8 mouse cellular contexts compared by ENCODE assay signal in the genomic region with DNA sequence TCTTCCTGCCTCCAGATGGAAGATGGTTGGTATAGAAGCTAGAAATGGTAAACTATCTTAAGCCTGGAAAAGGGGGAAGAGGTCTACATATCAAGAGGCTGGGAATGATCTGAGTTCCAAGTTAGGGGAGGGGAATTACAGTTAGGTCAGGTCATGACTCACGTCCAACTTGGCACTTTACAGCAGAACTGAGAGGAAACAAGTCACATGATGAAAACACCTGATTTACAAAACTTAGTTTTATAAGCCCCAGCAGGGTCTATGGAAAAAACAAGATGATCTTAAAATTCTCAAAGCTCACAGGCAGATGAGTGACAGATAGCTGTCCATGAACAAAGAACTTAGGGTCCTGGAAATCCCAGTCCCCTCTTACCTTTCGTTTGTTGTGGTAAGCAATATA. TPM values are rescaled to one million over a fixed set of nuclear protein-coding genes. Genes with fewer than 3 reads are reported as not detected.
DNase-seq lines count a peak whose midpoint lies in the region; ATAC-seq and TF ChIP-seq lines count a peak whose summit lies in the region.

No protein-coding gene starts in this region.

- no peaks in the 10 kb centered on the region for H3K9me3 ChIP-seq in kidney, embryonic 14.5 days (ENCODE audit: control insufficient read depth, low read length)
- H3K9me3 ChIP-seq in hindbrain, embryonic 16.5 days (ENCODE audit: control insufficient read depth, low read length), result no peaks in the 10 kb centered on the region
- no peaks in the 10 kb centered on the region for H3K9me3 ChIP-seq in midbrain, postnatal 0 days (ENCODE audit: low read length)

- no peak overlapping the region for H3K27ac ChIP-seq in kidney, embryonic 14.5 days (ENCODE audit: low read depth, low read length)
- H3K27ac ChIP-seq in hindbrain, embryonic 16.5 days (ENCODE audit: low read depth, low read length), result no peak overlapping the region
- no peak overlapping the region for H3K27ac ChIP-seq in midbrain, postnatal 0 days (ENCODE audit: low read depth, low read length)

- peaks cover 25% of the 10 kb centered on the region for H3K4me1 ChIP-seq in kidney, embryonic 14.5 days (ENCODE audit: control insufficient read depth, insufficient read depth, low read length)
- peaks cover 28% of the 10 kb centered on the region for H3K4me1 ChIP-seq in hindbrain, embryonic 16.5 days (ENCODE audit: control insufficient read depth, insufficient read depth, low read depth, low read length)
- peaks cover 18% of the 10 kb centered on the region for H3K4me1 ChIP-seq in midbrain, postnatal 0 days (ENCODE audit: insufficient read depth, low read length)

- WGBS in kidney, embryonic 14.5 days, result 58% methylated on average over 2 of the region's 2 CpGs
- 68% methylated on average over 2 of the region's 2 CpGs for WGBS in hindbrain, embryonic 16.5 days
- WGBS in midbrain, postnatal 0 days, result 72% methylated on average over 2 of the region's 2 CpGs

- TF ChIP-seq CTCF in midbrain, postnatal 0 days (IDR thresholded peaks at IDR 0.05), result no peak

- no peaks in the 10 kb centered on the region for H3K27me3 ChIP-seq in kidney, embryonic 14.5 days (ENCODE audit: control insufficient read depth, insufficient read depth, low read length)
- H3K27me3 ChIP-seq in hindbrain, embryonic 16.5 days (replicated peaks; ENCODE audit: control insufficient read depth, insufficient read depth, low read length), result no peaks in the 10 kb centered on the region
- no peaks in the 10 kb centered on the region for H3K27me3 ChIP-seq in midbrain, postnatal 0 days (ENCODE audit: insufficient read depth, low read length)

- no peak for DNase-seq in kidney, postnatal 14 days
- DNase-seq in adipocyte (ENCODE audit: low spot score), result peak; percentile 72
- no peak for DNase-seq in midbrain, postnatal 0 days (ENCODE audit: low spot score)
- DNase-seq in retina, postnatal 1 day, result no peak
- DNase-seq in testis, postnatal 14 days (ENCODE audit: low spot score), result no peak

- peak overlapping the region; percentile 88 for H3K4me3 ChIP-seq in kidney, embryonic 14.5 days (ENCODE audit: low read length)
- peak overlapping the region; percentile 80 for H3K4me3 ChIP-seq in hindbrain, embryonic 16.5 days (ENCODE audit: low read length)
- peak overlapping the region; percentile 74; the same call in 1 of the 2 replicates for H3K4me3 ChIP-seq in midbrain, postnatal 0 days (ENCODE audit: low read depth, low read length)

- peak overlapping the region; percentile 92 for H3K4me2 ChIP-seq in kidney, embryonic 14.5 days (replicated peaks; ENCODE audit: low read depth, low read length)
- peak overlapping the region; percentile 95 for H3K4me2 ChIP-seq in hindbrain, embryonic 16.5 days (ENCODE audit: low read length)
- H3K4me2 ChIP-seq in midbrain, postnatal 0 days (ENCODE audit: low read depth, low read length, poor library complexity, severe bottlenecking), result peak overlapping the region; percentile 96

- H3K36me3 ChIP-seq in kidney, embryonic 14.5 days (ENCODE audit: control insufficient read depth, insufficient read depth, low read length), result peaks cover 30% of the 10 kb centered on the region
- H3K36me3 ChIP-seq in hindbrain, embryonic 16.5 days (ENCODE audit: control insufficient read depth, insufficient read depth, low read length), result peaks cover 9% of the 10 kb centered on the region; the same call in 1 of the 2 replicates
- H3K36me3 ChIP-seq in midbrain, postnatal 0 days (ENCODE audit: insufficient read depth, low read length), result peaks cover 21% of the 10 kb centered on the region; the same call in 1 of the 2 replicates

- peak overlapping the region; percentile 73; the same call in 1 of the 2 replicates for H3K9ac ChIP-seq in kidney, embryonic 14.5 days (ENCODE audit: low read depth, low read length)
- no peak overlapping the region for H3K9ac ChIP-seq in hindbrain, embryonic 16.5 days (ENCODE audit: low read depth, low read length)
- peak overlapping the region; percentile 70; the same call in 1 of the 2 replicates for H3K9ac ChIP-seq in midbrain, postnatal 0 days (replicated peaks; ENCODE audit: low read length, poor library complexity, severe bottlenecking)

- ATAC-seq in kidney, embryonic 14.5 days (ENCODE audit: low FRiP score, low TSS enrichment), result no peak
- no peak for ATAC-seq in hindbrain, embryonic 16.5 days
- ATAC-seq in midbrain, postnatal 0 days (ENCODE audit: low FRiP score), result no peak
- no peak for ATAC-seq in inflammation-experienced regulatory T-cells, adult 6 months

RNA-seq across cellular contexts. Expression of gene Tgoln1, which starts 1.6 kb away (rescaled TPM):
- polyA plus RNA-seq in kidney, embryonic 14.5 days (2014; fragmentation: Nextera tagmentation; extraction: Ambion mirVana), result 22.5 and 39.6 TPM in 2 replicates
- polyA plus RNA-seq in hindbrain, embryonic 16.5 days (2015; fragmentation: Nextera tagmentation; extraction: Ambion mirVana), result 35.6 and 38.9 TPM in 2 replicates
- total RNA-seq in midbrain, postnatal 0 days (2014; rRNA removed), result 34.2 and 36.2 TPM in 2 replicates
- 37.7 and 39.2 TPM in 2 replicates for polyA plus RNA-seq in midbrain, postnatal 0 days (2015; fragmentation: Nextera tagmentation; extraction: Ambion mirVana)
- polyA plus RNA-seq in inflammation-experienced regulatory T-cells, adult 6 months (2017; shearing (Covaris generic)), result 100 to 1,000 TPM; 103 to 111 (median 108) TPM

RNA-seq across cellular contexts. Expression of gene Retsat, which starts 16.9 kb away (rescaled TPM):
- 14.7 and 20.1 TPM in 2 replicates for polyA plus RNA-seq in kidney, embryonic 14.5 days (2014; fragmentation: Nextera tagmentation; extraction: Ambion mirVana)
- polyA plus RNA-seq in hindbrain, embryonic 16.5 days (2015; fragmentation: Nextera tagmentation; extraction: Ambion mirVana), result 7.0 and 8.4 TPM in 2 replicates
- 4.4 and 4.5 TPM in 2 replicates for total RNA-seq in midbrain, postnatal 0 days (2014; rRNA removed)
- polyA plus RNA-seq in midbrain, postnatal 0 days (2015; fragmentation: Nextera tagmentation; extraction: Ambion mirVana), result 6.8 and 7.5 TPM in 2 replicates
- polyA plus RNA-seq in inflammation-experienced regulatory T-cells, adult 6 months (2017; shearing (Covaris generic)), result 1 to 10 TPM; 3.9 to 5.5 (median 4.1) TPM

RNA-seq across cellular contexts. Expression of gene Elmod3, which starts 16.9 kb away (rescaled TPM):
- polyA plus RNA-seq in kidney, embryonic 14.5 days (2014; fragmentation: Nextera tagmentation; extraction: Ambion mirVana), result 10.4 and 15.0 TPM in 2 replicates
- polyA plus RNA-seq in hindbrain, embryonic 16.5 days (2015; fragmentation: Nextera tagmentation; extraction: Ambion mirVana), result 17.3 and 18.7 TPM in 2 replicates
- 12.5 and 18.3 TPM in 2 replicates for total RNA-seq in midbrain, postnatal 0 days (2014; rRNA removed)
- polyA plus RNA-seq in midbrain, postnatal 0 days (2015; fragmentation: Nextera tagmentation; extraction: Ambion mirVana), result 16.0 and 17.9 TPM in 2 replicates
- 10 to 100 TPM; 13.7 to 24.3 (median 20.6) TPM for polyA plus RNA-seq in inflammation-experienced regulatory T-cells, adult 6 months (2017; shearing (Covaris generic))
